Mouse (Mus musculus): Measurements from ENCODE around the gene Phrf1. TPM values are rescaled to one million over a fixed set of nuclear protein-coding genes. Genes with fewer than 3 reads are reported as not detected.

Phrf1 gene
- polyA plus RNA-seq, 1 experiment = 82.9 TPM

DNA sequence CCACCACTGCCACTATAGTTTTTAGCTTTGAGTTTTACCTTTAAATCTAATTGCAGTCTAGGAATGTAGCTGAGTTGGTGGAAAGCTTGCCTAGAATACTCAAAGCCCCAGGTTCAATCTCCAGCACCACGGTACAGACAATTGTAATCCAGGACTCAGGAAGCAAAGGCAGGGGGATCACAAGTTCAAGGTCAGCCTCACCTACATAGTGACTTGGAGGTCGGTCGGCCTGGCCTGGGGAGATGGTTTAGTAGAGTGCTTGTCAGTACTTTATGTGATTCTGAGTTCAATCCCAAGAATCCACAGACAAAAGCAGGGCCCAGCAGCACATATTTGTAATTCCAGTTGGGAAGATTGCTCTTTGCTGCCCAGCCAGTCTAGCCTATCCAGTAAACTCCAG lies 59.5 kb downstream of the Phrf1 start:
- Histone ChIP-seq H3K4me3 (replicated peaks) (no peak overlapping the region), H3K4me1 (peaks cover 42% of the 10 kb centered on the region), H3K27me3 (replicated peaks) (peaks cover 64% of the 10 kb centered on the region), H3K36me3 (replicated peaks; ENCODE audit: low read length) (no peaks in the 10 kb centered on the region), H3K9me3 (no peaks in the 10 kb centered on the region)
- TF ChIP-seq GATA1 (IDR thresholded peaks at IDR 0.05; ENCODE audit: borderline replicate concordance, low read length) (no peak), FLI1 (IDR thresholded peaks at IDR 0.05; ENCODE audit: low read length) (no peak)

DNA sequence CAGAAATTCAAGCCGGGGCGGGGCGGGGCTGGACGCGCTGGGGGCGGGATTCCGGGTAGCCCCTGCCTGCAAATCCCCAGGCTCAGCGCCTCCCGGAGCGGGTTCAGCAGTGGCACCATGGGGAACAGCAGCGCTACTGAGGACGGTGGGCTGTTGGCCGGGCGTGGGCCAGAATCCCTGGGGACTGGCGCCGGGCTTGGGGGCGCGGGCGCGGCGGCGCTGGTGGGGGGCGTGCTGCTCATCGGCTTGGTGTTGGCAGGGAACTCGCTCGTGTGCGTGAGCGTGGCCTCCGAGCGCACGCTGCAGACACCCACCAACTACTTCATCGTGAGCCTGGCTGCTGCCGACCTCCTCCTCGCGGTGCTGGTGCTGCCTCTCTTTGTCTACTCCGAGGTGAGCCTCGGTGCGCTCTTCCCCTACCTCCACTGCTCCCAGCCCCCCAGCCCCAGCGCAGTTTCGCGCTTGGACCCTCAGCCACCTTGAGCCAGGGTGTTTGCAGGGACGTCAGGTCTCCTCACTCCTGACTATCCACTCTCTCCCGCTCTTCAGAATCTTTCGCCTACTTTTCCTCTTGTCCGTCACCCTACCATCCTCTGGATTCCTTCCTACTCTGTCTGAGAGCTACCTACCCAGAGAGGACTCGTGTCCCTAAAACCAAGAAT lies 63.5 kb downstream of the Phrf1 start, which contains the start of gene Drd4:
TSS of gene Drd4 (plus strand) at position 86 of the 662 bp plus-strand sequence.
- peaks cover 6% of the 10 kb centered on the region for H3K36me3 ChIP-seq (replicated peaks; ENCODE audit: low read length)
- H3K9me3 ChIP-seq = no peaks in the 10 kb centered on the region
- peaks cover 85% of the 10 kb centered on the region for H3K27me3 ChIP-seq (replicated peaks)
- peaks cover 48% of the 10 kb centered on the region for H3K4me1 ChIP-seq
- H3K4me3 ChIP-seq (replicated peaks) = peak within 1 kb of the TSS; percentile 88
- TF ChIP-seq FLI1 (IDR thresholded peaks at IDR 0.05; ENCODE audit: low read length) (no peak), GATA1 (IDR thresholded peaks at IDR 0.05; ENCODE audit: borderline replicate concordance, low read length) (no peak)

DNA sequence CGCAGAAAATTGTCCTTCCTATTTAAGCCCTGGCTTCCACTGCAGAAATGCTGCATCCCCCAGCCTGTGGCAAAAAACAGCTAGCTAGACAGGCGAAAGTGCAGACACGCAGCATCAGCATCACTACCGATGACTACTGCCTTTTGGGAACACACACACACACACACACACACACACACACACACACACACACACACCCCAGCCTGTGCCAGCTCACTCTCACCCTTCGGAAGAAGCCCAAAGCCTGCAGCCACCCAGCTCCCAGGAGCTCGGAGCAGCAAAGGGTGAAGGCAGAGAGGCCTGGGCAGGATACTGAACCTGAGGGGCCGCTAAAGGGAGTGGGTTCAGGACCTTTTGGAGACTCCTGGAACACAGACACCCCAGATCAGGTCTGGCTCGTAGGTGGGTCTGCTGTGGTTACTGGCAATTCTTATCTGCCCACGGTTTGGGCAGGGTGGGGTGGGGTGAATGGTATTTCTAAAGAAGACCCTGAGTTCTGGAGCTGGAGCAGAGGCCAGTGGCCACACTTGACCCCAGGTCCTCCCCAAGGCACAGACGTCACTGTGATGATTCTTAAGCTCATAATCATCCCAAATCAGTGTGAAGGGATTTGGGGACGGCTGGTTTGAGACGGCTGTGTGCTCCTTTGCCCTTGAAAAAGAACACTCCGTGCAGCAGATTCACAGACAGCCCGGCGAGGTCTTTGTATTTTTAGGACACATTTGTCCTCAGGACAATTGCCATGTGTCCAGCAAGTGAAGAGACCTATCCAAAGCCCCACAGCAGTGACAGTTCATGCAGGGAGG lies 64.2 kb downstream of the Phrf1 start:
- Histone ChIP-seq H3K9me3 (no peaks in the 10 kb centered on the region), H3K4me3 (replicated peaks) (no peak overlapping the region), H3K4me1 (peaks cover 48% of the 10 kb centered on the region), H3K36me3 (replicated peaks; ENCODE audit: low read length) (peaks cover 13% of the 10 kb centered on the region), H3K27me3 (replicated peaks) (peaks cover 83% of the 10 kb centered on the region)
- TF ChIP-seq FLI1 (IDR thresholded peaks at IDR 0.05; ENCODE audit: low read length) (no peak), GATA1 (IDR thresholded peaks at IDR 0.05; ENCODE audit: borderline replicate concordance, low read length) (no peak)

DNA sequence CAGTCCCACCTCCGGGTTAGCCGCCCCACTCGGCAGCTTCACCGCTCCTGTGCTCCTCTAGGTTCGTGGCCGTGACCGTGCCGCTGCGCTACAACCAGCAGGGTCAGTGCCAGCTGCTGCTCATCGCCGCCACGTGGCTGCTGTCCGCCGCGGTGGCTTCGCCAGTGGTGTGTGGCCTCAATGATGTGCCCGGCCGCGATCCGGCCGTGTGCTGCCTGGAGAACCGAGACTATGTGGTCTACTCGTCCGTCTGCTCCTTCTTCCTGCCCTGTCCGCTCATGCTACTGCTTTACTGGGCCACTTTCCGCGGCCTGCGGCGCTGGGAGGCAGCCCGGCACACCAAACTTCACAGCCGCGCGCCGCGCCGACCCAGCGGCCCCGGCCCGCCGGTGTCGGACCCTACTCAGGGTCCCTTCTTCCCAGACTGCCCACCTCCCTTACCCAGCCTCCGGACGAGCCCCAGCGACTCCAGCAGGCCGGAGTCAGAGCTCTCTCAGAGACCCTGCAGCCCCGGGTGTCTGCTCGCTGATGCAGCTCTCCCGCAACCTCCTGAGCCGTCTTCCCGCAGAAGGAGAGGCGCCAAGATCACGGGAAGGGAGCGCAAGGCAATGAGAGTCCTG lies 65.4 kb downstream of the Phrf1 start:
- H3K27me3 ChIP-seq (replicated peaks) = peaks cover 72% of the 10 kb centered on the region
- peaks cover 48% of the 10 kb centered on the region for H3K4me1 ChIP-seq
- peak overlapping the region; percentile 88 for H3K4me3 ChIP-seq (replicated peaks)
- H3K9me3 ChIP-seq = no peaks in the 10 kb centered on the region
- peaks cover 23% of the 10 kb centered on the region for H3K36me3 ChIP-seq (replicated peaks; ENCODE audit: low read length)
- TF ChIP-seq GATA1 (IDR thresholded peaks at IDR 0.05; ENCODE audit: borderline replicate concordance, low read length) (no peak), FLI1 (IDR thresholded peaks at IDR 0.05; ENCODE audit: low read length) (no peak)

DNA sequence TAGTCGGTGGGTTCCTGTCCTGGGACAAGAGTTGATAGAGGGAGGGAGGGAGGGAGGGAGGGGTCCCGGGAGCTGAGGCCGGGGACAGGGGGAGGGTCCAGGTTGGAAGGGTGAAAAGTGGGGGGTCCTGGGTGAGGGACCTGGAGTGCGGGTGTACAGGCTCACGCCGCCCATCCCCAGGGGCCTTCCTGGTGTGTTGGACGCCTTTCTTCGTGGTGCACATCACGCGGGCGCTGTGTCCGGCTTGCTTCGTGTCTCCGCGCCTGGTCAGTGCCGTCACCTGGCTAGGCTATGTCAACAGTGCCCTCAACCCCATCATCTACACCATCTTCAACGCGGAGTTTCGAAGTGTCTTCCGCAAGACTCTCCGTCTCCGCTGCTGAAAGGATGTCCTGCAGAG lies 65.9 kb downstream of the Phrf1 start:
- H3K27me3 ChIP-seq (replicated peaks) = peaks cover 70% of the 10 kb centered on the region
- H3K4me3 ChIP-seq (replicated peaks) = peak overlapping the region; percentile 88

DNA sequence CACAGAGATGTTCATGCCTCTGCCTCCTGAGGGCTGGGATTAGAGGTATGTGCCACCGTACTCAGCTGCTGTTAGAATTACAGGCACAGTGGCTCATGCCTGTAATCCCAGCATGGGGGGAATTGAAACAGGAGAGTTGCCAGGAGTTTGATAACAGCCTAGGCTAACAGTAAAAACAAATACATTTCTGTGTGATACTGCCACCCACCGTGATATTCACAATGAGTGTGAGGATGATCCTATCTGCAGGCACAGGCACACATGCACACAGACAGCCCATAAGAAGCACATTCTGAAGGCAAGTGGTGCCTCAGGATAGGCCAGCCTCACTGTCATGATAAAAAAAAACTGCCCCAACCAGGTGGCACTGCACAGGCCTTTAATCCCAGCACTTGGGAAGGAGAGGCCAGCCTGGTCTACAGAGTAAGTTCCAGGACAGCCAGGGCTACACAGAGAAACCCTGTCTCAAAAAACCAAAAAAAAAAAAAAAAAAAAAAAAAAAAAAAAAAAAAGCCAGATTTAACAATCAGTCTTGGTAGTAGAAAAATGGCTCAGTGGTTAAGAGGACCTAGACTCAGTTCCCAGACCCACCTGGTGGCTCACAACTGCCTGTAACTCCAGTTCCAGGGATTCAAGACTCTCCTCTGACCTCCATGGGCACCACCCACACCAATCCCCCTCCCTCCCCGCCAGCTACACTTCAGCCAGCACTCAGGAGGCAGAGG lies 69.5 kb downstream of the Phrf1 start:
- H3K4me3 ChIP-seq (replicated peaks) = no peak overlapping the region
- H3K36me3 ChIP-seq (replicated peaks; ENCODE audit: low read length) = peaks cover 63% of the 10 kb centered on the region
- H3K4me1 ChIP-seq = peaks cover 32% of the 10 kb centered on the region
- H3K9me3 ChIP-seq = no peaks in the 10 kb centered on the region
- peaks cover 35% of the 10 kb centered on the region for H3K27me3 ChIP-seq (replicated peaks)
- TF ChIP-seq GATA1 (IDR thresholded peaks at IDR 0.05; ENCODE audit: borderline replicate concordance, low read length) = no peak
- TF ChIP-seq FLI1 (IDR thresholded peaks at IDR 0.05; ENCODE audit: low read length) = no peak

More for the DNA sequence above, 65.9 kb downstream of the Phrf1 start:
- peaks cover 28% of the 10 kb centered on the region for H3K36me3 ChIP-seq (replicated peaks; ENCODE audit: low read length)
- no peak for TF ChIP-seq GATA1 (IDR thresholded peaks at IDR 0.05; ENCODE audit: borderline replicate concordance, low read length)
- no peak for TF ChIP-seq FLI1 (IDR thresholded peaks at IDR 0.05; ENCODE audit: low read length)
- no peaks in the 10 kb centered on the region for H3K9me3 ChIP-seq
- H3K4me1 ChIP-seq = peaks cover 48% of the 10 kb centered on the region

DNA sequence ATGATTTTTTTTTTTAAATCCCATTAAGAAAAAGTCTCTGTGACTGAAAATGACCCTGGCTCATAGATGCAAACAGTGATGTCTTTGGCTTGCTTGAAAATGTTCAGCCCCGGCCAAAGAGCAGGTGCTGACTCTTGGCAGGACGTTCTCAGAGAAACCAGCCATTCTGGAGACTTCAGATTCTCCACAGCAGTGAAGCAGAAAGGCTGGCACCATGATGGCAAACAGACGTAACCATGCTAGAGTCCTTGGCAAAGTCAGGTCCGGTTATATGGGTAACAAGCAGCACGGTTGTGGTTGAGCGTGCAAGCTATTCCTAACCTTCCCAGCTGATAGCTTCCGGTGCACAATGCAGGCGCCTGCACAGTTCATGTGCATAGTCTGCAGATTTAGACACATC lies 70.6 kb downstream of the Phrf1 start:
- H3K4me1 ChIP-seq = peaks cover 29% of the 10 kb centered on the region
- H3K27me3 ChIP-seq (replicated peaks) = peaks cover 24% of the 10 kb centered on the region
- no peak for TF ChIP-seq FLI1 (IDR thresholded peaks at IDR 0.05; ENCODE audit: low read length)
- TF ChIP-seq GATA1 (IDR thresholded peaks at IDR 0.05; ENCODE audit: borderline replicate concordance, low read length) = no peak
- no peaks in the 10 kb centered on the region for H3K9me3 ChIP-seq
- peaks cover 73% of the 10 kb centered on the region for H3K36me3 ChIP-seq (replicated peaks; ENCODE audit: low read length)
- no peak overlapping the region for H3K4me3 ChIP-seq (replicated peaks)

DNA sequence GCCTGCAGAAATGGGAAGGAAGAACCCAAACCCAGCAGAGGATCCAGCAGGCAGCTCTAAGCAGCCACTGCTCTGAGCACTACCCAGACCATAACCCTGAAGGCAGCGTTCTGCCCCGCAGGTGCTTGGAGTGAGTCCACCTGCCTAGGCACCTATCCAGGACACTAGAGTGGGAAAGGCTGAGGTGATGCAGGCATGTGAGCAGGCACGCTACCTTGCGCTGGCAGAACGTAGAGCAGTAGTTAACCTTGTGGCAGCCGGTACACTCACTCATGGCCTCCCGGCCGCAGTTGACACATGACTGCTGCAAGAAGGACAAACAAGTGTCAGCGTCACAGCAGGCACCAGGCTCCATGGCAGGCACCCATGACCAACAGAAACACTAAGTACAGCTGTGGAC lies 72.8 kb downstream of the Phrf1 start:
- TF ChIP-seq GATA1 (IDR thresholded peaks at IDR 0.05; ENCODE audit: borderline replicate concordance, low read length) (no peak), FLI1 (IDR thresholded peaks at IDR 0.05; ENCODE audit: low read length) (no peak)
- Histone ChIP-seq H3K4me3 (replicated peaks) (peak overlapping the region; percentile 7), H3K9me3 (no peaks in the 10 kb centered on the region), H3K36me3 (replicated peaks; ENCODE audit: low read length) (peaks cover 95% of the 10 kb centered on the region), H3K4me1 (peaks cover 18% of the 10 kb centered on the region), H3K27me3 (replicated peaks) (peaks cover 2% of the 10 kb centered on the region)

DNA sequence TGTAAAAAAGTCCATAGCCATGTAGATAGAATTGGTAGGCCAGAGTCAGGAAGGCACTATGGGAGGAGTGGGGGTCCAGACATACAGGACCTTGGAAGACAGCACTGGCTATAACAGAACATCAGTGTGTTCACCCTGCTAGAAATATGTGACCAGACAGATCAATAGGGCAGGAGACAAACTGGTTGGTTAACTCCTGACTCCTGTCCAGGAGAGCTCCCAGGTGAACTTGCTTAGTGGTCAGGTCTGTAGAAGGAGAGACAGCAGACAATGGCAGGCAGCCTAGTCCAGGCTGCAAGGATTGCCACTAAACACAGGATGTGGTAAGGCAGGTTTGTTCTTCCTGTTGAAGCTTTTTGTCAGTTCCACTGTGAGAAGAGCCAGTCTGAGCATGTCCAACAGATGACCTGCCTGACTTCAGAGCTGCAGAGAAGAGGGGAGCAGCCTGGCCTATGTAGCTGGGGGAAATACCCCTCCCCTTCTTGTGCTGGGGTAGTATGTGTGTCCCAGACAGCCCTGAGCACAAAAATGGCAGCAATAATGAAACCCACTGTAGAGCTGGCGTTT lies 74.2 kb downstream of the Phrf1 start:
- peaks cover 16% of the 10 kb centered on the region for H3K4me1 ChIP-seq
- TF ChIP-seq GATA1 (IDR thresholded peaks at IDR 0.05; ENCODE audit: borderline replicate concordance, low read length) (no peak), FLI1 (IDR thresholded peaks at IDR 0.05; ENCODE audit: low read length) (no peak)
- H3K36me3 ChIP-seq (replicated peaks; ENCODE audit: low read length) = peaks cover 94% of the 10 kb centered on the region
- H3K27me3 ChIP-seq (replicated peaks) = no peaks in the 10 kb centered on the region
- no peaks in the 10 kb centered on the region for H3K9me3 ChIP-seq
- H3K4me3 ChIP-seq (replicated peaks) = no peak overlapping the region
